Mouse (Mus musculus) liver, adult 2 months (tissue): ENCODE data around the gene Ncf4. TPM values are rescaled to one million over a fixed set of nuclear protein-coding genes. Genes with fewer than 3 reads are reported as not detected.

Source experiments
- DNase-seq: peaks from one replicate; pipeline ENCODE4 v3.0.0-alpha.2; 2011; ENCODE audit warnings: low read depth, low spot score; ENCODE audit errors: extremely low read depth
- H3K27ac ChIP-seq: fragments of 200-500 bp; replicated peaks from 2 replicates; pipeline ENCODE4 v1.5.1; 2012; ENCODE audit warnings: low read depth, mild to moderate bottlenecking, control low read depth, inconsistent platforms, low read length; ENCODE audit not compliant: insufficient read depth
- H3K27me3 ChIP-seq: fragments of 200-500 bp; 2 replicates; pipeline ENCODE4 v1.6.1; 2012; ENCODE audit warnings: mild to moderate bottlenecking, moderate library complexity, low read length, inconsistent platforms; ENCODE audit not compliant: control insufficient read depth, insufficient read depth
- H3K36me3 ChIP-seq: fragments of 200-500 bp; 2 replicates; pipeline ENCODE4 v1.6.1; 2012; ENCODE audit warnings: low read length, inconsistent platforms; ENCODE audit not compliant: control insufficient read depth, insufficient read depth
- H3K4me1 ChIP-seq: fragments of 200-500 bp; 2 replicates; pipeline ENCODE4 v1.6.1; 2011; ENCODE audit warnings: low read length; ENCODE audit not compliant: control insufficient read depth, insufficient read depth
- H3K4me3 ChIP-seq: fragments of 200-500 bp; 2 replicates; pipeline ENCODE4 v1.5.1; 2011; ENCODE audit warnings: low read depth, mild to moderate bottlenecking, control low read depth, low read length, moderate library complexity; ENCODE audit not compliant: insufficient read depth
- H3K79me2 ChIP-seq: fragments of 200-500 bp; 2 replicates; pipeline ENCODE4 v1.6.1; 2012; ENCODE audit warnings: inconsistent platforms, mild to moderate bottlenecking, low read length, moderate library complexity; ENCODE audit not compliant: control insufficient read depth, insufficient read depth
- H3K9ac ChIP-seq: fragments of 200-500 bp; 2 replicates; pipeline ENCODE4 v1.6.1; 2012; ENCODE audit warnings: low read depth, mild to moderate bottlenecking, control low read depth, inconsistent platforms, low read length
- CTCF ChIP-seq: fragments of 200-500 bp; IDR thresholded peaks from 2 replicates; pipeline ENCODE4 v1.5.1; 2011; ENCODE audit warnings: low read depth, low read length, control low read depth
- POLR2A ChIP-seq: fragments of 200-500 bp; IDR thresholded peaks from 2 replicates; pipeline ENCODE4 v1.6.1; 2011; ENCODE audit warnings: low read length, control low read depth; ENCODE audit not compliant: insufficient read depth; ENCODE audit errors: extremely low read depth
- WGBS: fragments of 180-500 bp; shearing (Covaris S2); methylation state at CpG from one replicate; pipeline ENCODE4 v1.1.7; 2018; 5-methylcytosine and 5-hydroxymethylcytosine counted together
- polyA plus RNA-seq: library from polyadenylated mRNA; depleted of rRNA; stranded (reverse); fragments of >200 nt; gene quantifications from 2 replicates; pipeline ENCODE4 v1.2.3, GENCODE M21; 2012
- total RNA-seq: library from RNA; depleted of rRNA; stranded (reverse); fragments of >200 nt; gene quantifications from 2 replicates; pipeline ENCODE4 v1.2.3, GENCODE M21; 2014

The Ncf4 gene
- total and polyA plus RNA-seq, 2 experiments = 2.1 to 2.5 TPM

DNA sequence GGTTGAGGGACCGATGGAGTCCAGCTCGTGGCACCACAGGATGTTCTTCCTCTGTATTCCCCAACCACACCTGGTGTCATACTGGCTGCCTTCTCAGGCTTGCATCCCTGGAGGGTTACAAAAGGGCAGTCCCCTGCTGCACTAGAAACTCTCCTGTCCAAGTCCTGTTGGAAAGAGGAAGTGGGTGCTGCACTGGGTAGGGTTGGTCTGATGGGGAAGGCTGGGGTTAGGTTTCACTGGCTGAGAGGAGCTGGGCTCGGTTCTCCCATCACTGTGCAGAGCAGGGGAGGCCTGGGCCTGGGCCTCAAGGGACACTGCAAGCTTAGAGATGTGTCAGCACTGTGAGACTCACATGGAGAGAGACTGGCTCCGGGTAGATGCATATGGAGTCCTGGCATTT, 34.4 kb upstream of the Ncf4 start:
- 78% methylated on average over 4 of the region's 4 CpGs for WGBS
- H3K27me3 ChIP-seq = peaks cover under 1% of the 10 kb centered on the region; the same call in 1 of the 2 replicates

DNA sequence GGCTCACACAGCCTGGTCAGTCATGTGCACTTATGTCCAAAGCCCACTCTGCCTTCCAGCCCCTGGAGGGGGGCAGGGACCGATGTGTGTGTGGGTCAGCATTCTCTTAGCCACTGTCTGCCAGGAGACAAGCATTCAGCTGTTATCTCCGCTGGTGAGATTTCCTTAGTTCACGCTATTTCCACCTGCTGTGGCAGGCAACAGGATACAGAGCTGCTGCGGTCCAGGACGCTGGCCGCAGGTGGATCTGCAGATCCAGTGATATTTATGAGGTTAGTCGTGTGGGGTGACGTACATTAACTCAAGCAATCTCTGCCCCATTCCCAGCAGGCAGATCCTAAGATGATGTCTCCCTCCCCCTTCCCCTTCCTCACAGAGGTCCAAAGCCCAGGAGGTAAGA, 33.2 kb upstream of the Ncf4 start:
- H3K27me3 ChIP-seq = no peaks in the 10 kb centered on the region
- H3K79me2 ChIP-seq = no peaks in the 10 kb centered on the region
- no peak overlapping the region for H3K9ac ChIP-seq
- TF ChIP-seq CTCF (no peak), POLR2A (no peak)
- WGBS = 75% methylated on average over 8 of the region's 8 CpGs
- no peaks in the 10 kb centered on the region for H3K36me3 ChIP-seq
- no peaks in the 10 kb centered on the region for H3K4me1 ChIP-seq
- H3K4me3 ChIP-seq = no peak overlapping the region
- no peak overlapping the region for H3K27ac ChIP-seq
- no peak for DNase-seq

More for the DNA sequence above, 34.4 kb upstream of the Ncf4 start:
- no peaks in the 10 kb centered on the region for H3K79me2 ChIP-seq
- TF ChIP-seq POLR2A = no peak
- no peak for TF ChIP-seq CTCF
- no peak overlapping the region for H3K9ac ChIP-seq
- DNase-seq = no peak
- H3K36me3 ChIP-seq = no peaks in the 10 kb centered on the region
- H3K27ac ChIP-seq = no peak overlapping the region
- no peak overlapping the region for H3K4me3 ChIP-seq
- H3K4me1 ChIP-seq = no peaks in the 10 kb centered on the region

DNA sequence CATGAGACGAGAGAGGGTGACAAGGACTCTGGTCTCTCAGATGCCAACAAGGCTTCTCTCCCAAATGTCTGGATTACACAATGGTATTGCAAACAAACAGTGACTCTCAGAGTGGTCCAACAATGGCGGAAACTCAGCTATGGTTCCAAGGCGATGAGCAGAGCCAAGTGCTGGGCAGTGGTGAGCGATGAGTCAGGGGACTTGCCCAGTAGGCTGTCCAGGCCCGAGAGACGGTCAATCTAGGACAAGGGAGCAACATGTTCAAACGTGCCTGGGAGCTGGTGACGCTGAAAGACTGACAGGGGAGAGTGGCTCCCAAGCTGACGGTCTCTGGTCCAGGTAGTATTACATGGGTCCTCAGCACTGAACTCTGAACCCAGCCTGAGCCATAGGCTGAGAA, 29.3 kb upstream of the Ncf4 start:
- WGBS = 66% methylated on average over 9 of the region's 9 CpGs
- Histone ChIP-seq H3K36me3 (no peaks in the 10 kb centered on the region), H3K27me3 (no peaks in the 10 kb centered on the region), H3K4me3 (no peak overlapping the region), H3K27ac (no peak overlapping the region), H3K79me2 (no peaks in the 10 kb centered on the region), H3K9ac (no peak overlapping the region), H3K4me1 (no peaks in the 10 kb centered on the region)
- no peak for DNase-seq
- no peak for TF ChIP-seq POLR2A
- TF ChIP-seq CTCF = no peak

- Histone ChIP-seq H3K27ac (no peak overlapping the region), H3K36me3 (no peaks in the 10 kb centered on the region), H3K4me3 (no peak overlapping the region), H3K27me3 (no peaks in the 10 kb centered on the region), H3K9ac (no peak overlapping the region), H3K79me2 (no peaks in the 10 kb centered on the region), H3K4me1 (no peaks in the 10 kb centered on the region)
- DNase-seq = no peak
- WGBS = 87% methylated on average over 12 of the region's 12 CpGs
- no peak for TF ChIP-seq POLR2A
- no peak for TF ChIP-seq CTCF
These were observed 16.8 kb upstream of the Ncf4 start for GRCm38 (mm10) chr15:78227816-78228215.

DNA sequence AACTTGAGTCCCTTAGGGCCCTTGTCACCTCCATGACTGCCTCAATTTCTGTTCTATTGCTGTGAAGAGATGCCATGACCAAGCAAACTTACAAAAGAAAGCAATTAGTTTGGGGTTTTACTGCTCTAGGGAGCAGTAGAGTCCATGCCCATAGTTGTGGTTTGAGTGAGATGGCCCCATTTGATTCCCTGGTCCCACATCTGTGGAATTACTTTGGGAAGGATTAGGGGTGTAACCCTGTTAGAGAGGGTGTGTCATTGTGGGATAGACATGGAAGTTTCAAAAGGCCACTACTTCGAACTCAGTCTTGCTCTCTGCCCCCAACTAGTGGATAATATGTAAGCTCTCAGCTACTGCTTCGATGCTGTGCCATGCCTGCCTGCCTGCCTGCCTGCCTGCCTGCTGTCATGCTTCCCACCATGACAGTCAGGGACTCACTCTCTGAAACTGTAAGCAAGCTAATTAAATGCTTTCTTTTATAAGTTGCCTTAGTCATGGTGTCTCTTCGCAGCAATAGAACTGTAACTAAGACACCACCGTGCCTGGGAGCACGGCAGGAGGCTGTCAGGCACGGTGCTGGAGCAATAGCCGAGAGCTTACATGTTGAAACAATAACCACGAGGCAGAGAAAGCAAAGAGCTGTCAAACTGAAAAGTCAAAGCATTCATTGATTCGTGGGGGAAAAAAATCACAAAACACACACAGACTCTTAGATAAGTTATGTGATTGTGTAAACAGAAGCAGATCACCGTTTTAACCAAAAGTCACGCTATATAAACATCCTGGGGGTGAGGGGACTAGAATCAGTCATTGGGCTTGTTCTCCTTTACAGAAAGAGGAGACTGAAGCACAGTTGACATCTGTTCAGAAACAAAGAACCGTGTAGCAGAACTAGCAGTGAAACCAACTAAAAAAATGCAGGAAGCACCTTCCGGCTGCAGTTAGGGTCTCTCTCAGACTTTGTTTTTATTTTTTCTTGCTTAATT, 13.0 kb upstream of the Ncf4 start:
- Histone ChIP-seq H3K36me3 (no peaks in the 10 kb centered on the region), H3K4me3 (no peak overlapping the region), H3K9ac (no peak overlapping the region), H3K4me1 (no peaks in the 10 kb centered on the region), H3K27me3 (no peaks in the 10 kb centered on the region), H3K79me2 (no peaks in the 10 kb centered on the region), H3K27ac (no peak overlapping the region)
- TF ChIP-seq POLR2A = no peak
- TF ChIP-seq CTCF = no peak
- 14% methylated on average over 13 of the region's 13 CpGs for WGBS
- DNase-seq = peak; percentile 19
